ENCODE assay signal across 18 mouse cellular contexts in the genomic region with DNA sequence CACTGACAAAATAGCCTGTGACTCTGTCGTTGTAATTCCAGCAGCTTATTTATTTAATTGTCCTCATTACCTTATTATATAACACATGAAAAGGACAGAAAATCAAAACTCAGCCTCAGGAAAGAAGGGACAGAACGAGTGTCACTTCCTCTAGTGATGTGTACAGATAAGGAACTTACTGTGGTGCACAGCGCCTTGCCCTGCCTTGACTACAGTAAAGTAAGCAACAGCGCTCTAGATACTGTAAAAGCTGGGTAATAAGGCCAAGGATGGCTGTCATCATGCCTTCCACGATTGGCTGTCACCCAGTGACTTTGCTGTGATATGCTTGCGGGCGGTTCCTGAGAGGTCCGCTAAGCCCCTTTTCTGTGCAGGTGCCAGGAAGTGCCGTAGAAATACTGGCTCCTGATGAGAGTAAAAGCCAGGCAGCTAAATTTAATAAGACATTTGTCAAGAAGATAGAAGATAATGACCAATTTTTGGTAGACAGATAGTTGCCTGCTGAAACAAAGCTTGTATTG. TPM values are rescaled to one million over a fixed set of nuclear protein-coding genes. Genes with fewer than 3 reads are reported as not detected.
A peak's percentile ranks its signal among the peaks of the same experiment; 100 is the strongest.
DNase-seq lines count a peak whose midpoint lies in the region; ATAC-seq and TF ChIP-seq lines count a peak whose summit lies in the region.
"Had no signal": no experiment of that assay in that cellular context is flagged by ENCODE, and none has a peak within 500 bp of the region (broad histone marks: within the 10 kb centered on the region; RNA-seq: fewer than 3 reads in every experiment).

No protein-coding gene starts in this region.

- DNase-seq in forebrain, postnatal 0 days, result no peak
- no peak for DNase-seq in midbrain, postnatal 0 days (ENCODE audit: low spot score)
- peak; percentile 60 for DNase-seq in brain, embryonic 14.5 days (ENCODE audit: low read depth)
- DNase-seq in right cerebral cortex, adult 2 months (ENCODE audit: low spot score in 2 of 2), result no peak
- DNase-seq: adrenal gland, postnatal 25 days; lung, embryonic 14.5 days; right cerebral cortex, postnatal 14 days had no signal

- no peak overlapping the region for H3K27ac ChIP-seq in forebrain, postnatal 0 days (ENCODE audit: low read depth, low read length)
- no peak overlapping the region for H3K27ac ChIP-seq in forebrain, embryonic 16.5 days (ENCODE audit: low read length)
- no peak overlapping the region for H3K27ac ChIP-seq in midbrain, postnatal 0 days (ENCODE audit: low read depth, low read length)
- H3K27ac ChIP-seq in midbrain, embryonic 15.5 days, result no peak overlapping the region
- H3K27ac ChIP-seq: embryonic facial prominence, embryonic 12.5 days; hindbrain, embryonic 14.5 days; kidney, postnatal 0 days; liver, embryonic 12.5 days; neural tube, embryonic 12.5 days; stomach, embryonic 15.5 days had no signal

- no peak for TF ChIP-seq POLR2A in brain, embryonic 14.5 days (IDR thresholded peaks at IDR 0.05; ENCODE audit: borderline replicate concordance, extremely low read depth, insufficient read depth, insufficient read length, poor library complexity, severe bottlenecking)

- no peaks in the 10 kb centered on the region for H3K4me1 ChIP-seq in forebrain, postnatal 0 days (ENCODE audit: insufficient read depth)
- no peaks in the 10 kb centered on the region for H3K4me1 ChIP-seq in forebrain, embryonic 16.5 days (replicated peaks; ENCODE audit: control insufficient read depth, insufficient read depth, low read length)
- no peaks in the 10 kb centered on the region for H3K4me1 ChIP-seq in midbrain, postnatal 0 days (ENCODE audit: insufficient read depth, low read length)
- H3K4me1 ChIP-seq in midbrain, embryonic 15.5 days, result no peaks in the 10 kb centered on the region
- H3K4me1 ChIP-seq: embryonic facial prominence, embryonic 12.5 days; neural tube, embryonic 12.5 days; stomach, embryonic 15.5 days had no signal

- TF ChIP-seq CTCF in forebrain, postnatal 0 days (IDR thresholded peaks at IDR 0.05; ENCODE audit: low read depth), result no peak
- TF ChIP-seq CTCF in midbrain, postnatal 0 days (IDR thresholded peaks at IDR 0.05), result no peak
- no peak for TF ChIP-seq CTCF in brain, embryonic 14.5 days (IDR thresholded peaks at IDR 0.05; ENCODE audit: borderline replicate concordance, extremely low read depth, insufficient read depth, insufficient read length)

- no peak overlapping the region for H3K4me3 ChIP-seq in forebrain, postnatal 0 days (ENCODE audit: low read depth, low read length)
- H3K4me3 ChIP-seq in forebrain, embryonic 16.5 days (replicated peaks; ENCODE audit: low read length), result no peak overlapping the region
- no peak overlapping the region for H3K4me3 ChIP-seq in midbrain, postnatal 0 days (ENCODE audit: low read depth, low read length)
- no peak overlapping the region for H3K4me3 ChIP-seq in midbrain, embryonic 15.5 days
- H3K4me3 ChIP-seq: embryonic facial prominence, embryonic 12.5 days; liver, embryonic 12.5 days; neural tube, embryonic 12.5 days; stomach, embryonic 15.5 days had no signal

- no peak overlapping the region for H3K4me2 ChIP-seq in forebrain, postnatal 0 days (ENCODE audit: low read depth)
- H3K4me2 ChIP-seq in forebrain, embryonic 16.5 days (ENCODE audit: low read length), result no peak overlapping the region
- H3K4me2 ChIP-seq in midbrain, postnatal 0 days (ENCODE audit: low read depth, low read length, poor library complexity, severe bottlenecking), result no peak overlapping the region
- no peak overlapping the region for H3K4me2 ChIP-seq in midbrain, embryonic 15.5 days
- H3K4me2 ChIP-seq: embryonic facial prominence, embryonic 12.5 days; hindbrain, embryonic 14.5 days; liver, embryonic 12.5 days; lung, embryonic 14.5 days; neural tube, embryonic 12.5 days; stomach, embryonic 15.5 days had no signal

- H3K9ac ChIP-seq in forebrain, postnatal 0 days, result no peak overlapping the region
- no peak overlapping the region for H3K9ac ChIP-seq in forebrain, embryonic 16.5 days (replicated peaks; ENCODE audit: low read depth, low read length)
- H3K9ac ChIP-seq in midbrain, postnatal 0 days (replicated peaks; ENCODE audit: low read length, poor library complexity, severe bottlenecking), result no peak overlapping the region
- no peak overlapping the region for H3K9ac ChIP-seq in midbrain, embryonic 15.5 days
- H3K9ac ChIP-seq: embryonic facial prominence, embryonic 12.5 days; hindbrain, embryonic 14.5 days; liver, embryonic 12.5 days; lung, embryonic 14.5 days; neural tube, embryonic 12.5 days; stomach, embryonic 15.5 days had no signal

- H3K27me3 ChIP-seq in forebrain, postnatal 0 days (ENCODE audit: insufficient read depth, low read length), result no peaks in the 10 kb centered on the region
- no peaks in the 10 kb centered on the region for H3K27me3 ChIP-seq in forebrain, embryonic 16.5 days (replicated peaks; ENCODE audit: control insufficient read depth, insufficient read depth, low read length)
- no peaks in the 10 kb centered on the region for H3K27me3 ChIP-seq in midbrain, postnatal 0 days (ENCODE audit: insufficient read depth, low read length)
- 0 out of 2 replicates have a peak, but pooled peaks cover 3% of the 10 kb centered on the region for H3K27me3 ChIP-seq in midbrain, embryonic 15.5 days (replicated peaks)
- H3K27me3 ChIP-seq: CH12.LX; embryonic facial prominence, embryonic 12.5 days; liver, embryonic 12.5 days; neural tube, embryonic 12.5 days; stomach, embryonic 15.5 days had no signal

- WGBS in forebrain, postnatal 0 days, result 65% methylated on average over 9 of the region's 9 CpGs
- WGBS in forebrain, embryonic 16.5 days, result 71% methylated on average over 9 of the region's 9 CpGs
- 73% methylated on average over 9 of the region's 9 CpGs for WGBS in midbrain, postnatal 0 days
- WGBS in midbrain, embryonic 15.5 days, result 80% methylated on average over 9 of the region's 9 CpGs

- H3K9me3 ChIP-seq in forebrain, postnatal 0 days (ENCODE audit: low read length), result no peaks in the 10 kb centered on the region
- no peaks in the 10 kb centered on the region for H3K9me3 ChIP-seq in forebrain, embryonic 16.5 days (ENCODE audit: control insufficient read depth, low read length)
- H3K9me3 ChIP-seq in midbrain, postnatal 0 days (ENCODE audit: low read length), result no peaks in the 10 kb centered on the region
- H3K9me3 ChIP-seq in midbrain, embryonic 15.5 days, result no peaks in the 10 kb centered on the region
- H3K9me3 ChIP-seq: embryonic facial prominence, embryonic 12.5 days; liver, embryonic 12.5 days; neural tube, embryonic 12.5 days; stomach, embryonic 15.5 days had no signal

- peak; percentile 27 for ATAC-seq in forebrain, postnatal 0 days
- ATAC-seq in forebrain, embryonic 16.5 days, result no peak
- 0 out of 2 replicates have a peak, but pooled peaks have one; percentile 38 for ATAC-seq in midbrain, postnatal 0 days (ENCODE audit: low FRiP score)
- ATAC-seq in midbrain, embryonic 15.5 days (replicated peaks), result no peak
- ATAC-seq in megakaryocyte-erythroid progenitor cell, adult 5-6 weeks (replicated peaks; ENCODE audit: low FRiP score, low TSS enrichment, poor library complexity, severe bottlenecking), result peak; percentile 55; the same call in 1 of the 2 replicates
- ATAC-seq: intestine, embryonic 16.5 days; liver, embryonic 12.5 days had no signal

- H3K36me3 ChIP-seq in forebrain, postnatal 0 days (ENCODE audit: insufficient read depth), result no peaks in the 10 kb centered on the region
- H3K36me3 ChIP-seq in forebrain, embryonic 16.5 days (ENCODE audit: control insufficient read depth, insufficient read depth), result no peaks in the 10 kb centered on the region
- no peaks in the 10 kb centered on the region for H3K36me3 ChIP-seq in midbrain, postnatal 0 days (ENCODE audit: insufficient read depth, low read length)
- H3K36me3 ChIP-seq in midbrain, embryonic 15.5 days (replicated peaks), result no peaks in the 10 kb centered on the region
- H3K36me3 ChIP-seq: embryonic facial prominence, embryonic 12.5 days; neural tube, embryonic 12.5 days; stomach, embryonic 15.5 days had no signal

RNA-seq across cellular contexts. Expression of gene Tmem164, which starts 36.8 kb away (rescaled TPM):
- 33.9 and 35.3 TPM in 2 replicates for total RNA-seq in forebrain, postnatal 0 days (2014; rRNA removed)
- 14.9 and 17.2 TPM in 2 replicates for polyA plus RNA-seq in forebrain, postnatal 0 days (2015; fragmentation: Nextera tagmentation; extraction: Ambion mirVana)
- 24.0 and 26.1 TPM in 2 replicates for polyA plus RNA-seq in forebrain, embryonic 16.5 days (2015; fragmentation: Nextera tagmentation; extraction: Ambion mirVana)
- 36.0 and 38.2 TPM in 2 replicates for total RNA-seq in midbrain, postnatal 0 days (2014; rRNA removed)
- polyA plus RNA-seq in midbrain, postnatal 0 days (2015; fragmentation: Nextera tagmentation; extraction: Ambion mirVana), result 15.6 and 15.8 TPM in 2 replicates
- polyA plus RNA-seq in midbrain, embryonic 15.5 days (2015; fragmentation: Nextera tagmentation; extraction: Ambion mirVana), result 22.3 and 23.1 TPM in 2 replicates
- polyA plus RNA-seq in brain, embryonic 14.5 days (2012; rRNA removed), result 21.6 and 27.7 TPM in 2 replicates
- total RNA-seq in megakaryocyte-erythroid progenitor cell, adult 5-6 weeks (2014; fragmentation: Nextera tagmentation), result 44.4 and 58.5 TPM in 2 replicates
- 35.3 and 39.9 TPM in 2 replicates for total RNA-seq in megakaryocyte-erythroid progenitor cell, adult 5-6 weeks (2017)

Comparison
In these comparisons a context has a peak if more than half of its experiments do, and no peak if none do; other contexts are left out.
1. ATAC-seq: peak in forebrain, postnatal 0 days (single experiment), midbrain, postnatal 0 days (single experiment) and megakaryocyte-erythroid progenitor cell, adult 5-6 weeks (single experiment); none in forebrain, embryonic 16.5 days (single experiment) and midbrain, embryonic 15.5 days (single experiment).